Comparison of ENCODE assay signal across 16 mouse cellular contexts in genomic region chr6:99164760-99165159, GRCm38 (mm10).
"Had no signal": no experiment of that assay in that cellular context is flagged by ENCODE, and none has a peak within 500 bp of the region (broad histone marks: within the 10 kb centered on the region; RNA-seq: fewer than 3 reads in every experiment).

No protein-coding gene starts in this region.

- H3K4me2 ChIP-seq: limb, embryonic 12.5 days; neural tube, embryonic 12.5 days had no signal

- H3K4me3 ChIP-seq: limb, embryonic 12.5 days; midbrain, embryonic 10.5 days; myocyte; neural tube, embryonic 12.5 days had no signal

- H3K9ac ChIP-seq: limb, embryonic 12.5 days; neural tube, embryonic 12.5 days had no signal

- H3K27me3 ChIP-seq: limb, embryonic 12.5 days; neural tube, embryonic 12.5 days had no signal

- H3K9me3 ChIP-seq: limb, embryonic 12.5 days; midbrain, embryonic 10.5 days; neural tube, embryonic 12.5 days had no signal

- ATAC-seq: lung, postnatal 0 days had no signal

- H3K27ac ChIP-seq: kidney, postnatal 0 days; limb, embryonic 12.5 days; midbrain, embryonic 10.5 days; neural tube, embryonic 12.5 days had no signal

- H3K36me3 ChIP-seq: limb, embryonic 12.5 days; midbrain, embryonic 10.5 days; neural tube, embryonic 12.5 days had no signal

- DNase-seq: kidney, adult 11 months; kidney, adult 9 months; kidney, postnatal 36 days; layer of hippocampus, adult 9-11 months; layer of hippocampus, postnatal 36 days; lung, adult 2 months; lung, postnatal 4 days; midbrain, embryonic 14.5 days; thymus, adult 18-20 months; thymus, postnatal 14 days had no signal
